Mouse (Mus musculus) limb, embryonic 15.5 days (tissue): Measurements from ENCODE around the gene Plaur. TPM values are rescaled to one million over a fixed set of nuclear protein-coding genes. Genes with fewer than 3 reads are reported as not detected.
A peak's percentile ranks its signal among the peaks of the same experiment; 100 is the strongest.

Experiments used
- ATAC-seq: fragments of 200-750 bp; cut with Nextera tagmentation; 2 replicates; pipeline ENCODE4 v1.8.0; 2017; ENCODE audit warnings: low read depth, moderate TSS enrichment; ENCODE audit not compliant: insufficient number of reproducible peaks, low FRiP score, low TSS enrichment
- H3K27ac ChIP-seq: fragments of 300-500 bp; sonication (generic); 2 replicates; pipeline ENCODE4 v1.5.1; 2015; ENCODE audit warnings: moderate library complexity, mild to moderate bottlenecking, inconsistent platforms
- H3K27me3 ChIP-seq: fragments of 300-500 bp; sonication (generic); 2 replicates; pipeline ENCODE4 v1.6.1; 2015; ENCODE audit warnings: inconsistent platforms
- H3K36me3 ChIP-seq: fragments of 300-500 bp; sonication (generic); 2 replicates; pipeline ENCODE4 v1.6.1; 2015; ENCODE audit warnings: inconsistent platforms
- H3K4me1 ChIP-seq: fragments of 300-500 bp; sonication (generic); 2 replicates; pipeline ENCODE4 v1.6.1; 2015; ENCODE audit warnings: inconsistent platforms
- H3K4me2 ChIP-seq: fragments of 300-500 bp; sonication (generic); 2 replicates; pipeline ENCODE4 v1.6.1; 2015; ENCODE audit warnings: mild to moderate bottlenecking, inconsistent platforms
- H3K4me3 ChIP-seq: fragments of 300-500 bp; sonication (generic); 2 replicates; pipeline ENCODE4 v1.5.1; 2015; ENCODE audit warnings: mild to moderate bottlenecking, inconsistent platforms
- H3K9ac ChIP-seq: fragments of 300-500 bp; sonication (generic); 2 replicates; pipeline ENCODE4 v1.6.1; 2015; ENCODE audit warnings: inconsistent platforms
- H3K9me3 ChIP-seq: fragments of 300-500 bp; sonication (generic); 2 replicates; pipeline ENCODE4 v1.6.1; 2016; ENCODE audit warnings: inconsistent platforms
- WGBS: fragments of 180-500 bp; shearing (Covaris S2); methylation state at CpG from one replicate; pipeline ENCODE4 v1.1.7; 2015; 5-methylcytosine and 5-hydroxymethylcytosine counted together
- polyA plus RNA-seq: library from polyadenylated mRNA; unstranded; fragments of >200 nt; fragmentation: Nextera tagmentation; extraction: Ambion mirVana; gene quantifications from 2 replicates; pipeline ENCODE4 v1.2.1, GENCODE M21; 2015

Plaur gene
- polyA plus RNA-seq: 8.1 and 10.1 TPM in 2 replicates

DNA sequence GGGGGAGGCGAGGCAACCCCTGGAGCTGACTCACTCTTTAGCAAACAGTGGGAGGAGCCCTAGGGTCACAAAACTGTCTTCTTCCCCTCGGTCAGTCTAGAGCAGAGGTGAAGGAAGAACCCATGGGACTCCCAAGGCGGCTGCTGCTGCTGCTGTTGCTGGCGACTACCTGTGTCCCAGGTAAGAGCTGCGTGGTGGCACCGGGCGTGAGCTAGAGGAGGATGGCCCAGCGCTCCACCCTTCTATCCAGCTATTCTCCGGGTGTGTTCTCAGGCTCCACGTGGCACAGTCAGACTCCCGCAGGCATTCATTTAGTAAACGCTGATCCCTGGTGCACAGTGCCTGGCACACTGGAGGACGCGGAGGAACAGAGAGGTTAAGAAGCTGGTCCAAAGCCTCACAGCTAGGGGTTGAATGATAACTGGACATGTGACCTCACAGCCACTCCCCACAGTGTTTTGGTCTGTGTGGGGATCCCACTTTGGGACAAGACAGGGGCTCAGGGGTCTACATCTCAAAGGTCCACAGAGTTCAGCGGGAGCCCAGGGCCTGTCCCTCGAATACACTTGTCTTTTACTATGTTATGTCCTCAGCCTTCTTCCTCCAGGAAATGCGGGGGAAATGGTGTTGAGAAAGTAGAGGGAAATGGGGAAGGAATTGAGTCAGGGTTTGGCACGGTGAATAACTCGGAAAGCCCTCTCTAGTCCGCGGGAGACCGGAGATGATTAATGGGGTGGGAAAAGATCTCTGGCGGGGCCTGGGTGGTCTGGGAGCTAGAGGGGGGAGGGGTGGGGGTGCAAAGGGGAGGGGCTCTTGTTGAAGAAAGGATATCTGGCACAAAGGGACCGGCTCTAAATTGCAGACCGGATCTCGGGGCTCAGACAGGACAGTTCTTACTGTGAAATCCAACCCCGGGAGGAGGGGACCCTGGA is at the start of gene Plaur:
Gene Plaur (plus strand): TSS at position 97 of the 932 bp plus-strand sequence.
- 4% methylated on average over 26 of the region's 27 CpGs for WGBS
- peak; percentile 26; the same call in 1 of the 2 replicates for ATAC-seq
- peak within 1 kb of the TSS; percentile 31 for H3K4me3 ChIP-seq

GRCm38 (mm10) chr7:24413630-24414029 is 48.7 kb upstream of the Plaur start:
- Histone ChIP-seq H3K4me2 (no peak overlapping the region), H3K4me3 (no peak overlapping the region), H3K36me3 (peaks cover 19% of the 10 kb centered on the region), H3K27ac (no peak overlapping the region; the same call in 1 of the 2 replicates), H3K27me3 (no peaks in the 10 kb centered on the region), H3K9me3 (no peaks in the 10 kb centered on the region), H3K9ac (no peak overlapping the region), H3K4me1 (no peaks in the 10 kb centered on the region)
- 82% methylated on average over 3 of the region's 3 CpGs for WGBS
- ATAC-seq: no peak

More for the DNA sequence above, at the start of gene Plaur:
- Histone ChIP-seq H3K36me3 (no peaks in the 10 kb centered on the region), H3K4me1 (peaks cover 16% of the 10 kb centered on the region), H3K9ac (no peak within 1 kb of the TSS), H3K27ac (no peak within 1 kb of the TSS), H3K4me2 (peak within 1 kb of the TSS; percentile 41), H3K9me3 (no peaks in the 10 kb centered on the region), H3K27me3 (0 out of 2 replicates have a peak, but pooled peaks cover 9% of the 10 kb centered on the region)

DNA sequence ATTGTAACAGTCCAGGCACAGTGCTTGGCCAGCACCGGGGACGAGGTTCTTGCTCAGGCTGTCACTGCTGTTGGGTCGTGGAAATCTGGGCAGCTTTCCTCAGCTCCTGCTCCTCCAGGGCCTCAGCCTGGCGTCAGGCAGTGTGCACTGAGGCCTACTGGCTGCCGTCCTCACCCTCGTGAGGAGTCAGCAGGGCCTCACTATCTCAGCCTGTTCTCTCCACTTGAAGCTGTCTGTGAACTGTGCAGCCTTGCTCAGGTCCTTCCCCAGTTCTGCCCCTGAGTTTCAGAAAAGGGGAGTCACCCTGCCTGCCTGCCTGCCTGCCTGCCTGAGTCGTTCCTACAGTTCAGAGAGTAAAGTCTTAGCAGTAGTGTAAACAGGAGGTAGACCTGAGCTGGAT is 47.0 kb upstream of the Plaur start:
- Histone ChIP-seq H3K36me3 (peaks cover 22% of the 10 kb centered on the region), H3K27me3 (no peaks in the 10 kb centered on the region), H3K27ac (no peak overlapping the region), H3K9me3 (no peaks in the 10 kb centered on the region), H3K4me3 (no peak overlapping the region), H3K4me2 (no peak overlapping the region), H3K9ac (no peak overlapping the region), H3K4me1 (no peaks in the 10 kb centered on the region)
- ATAC-seq: no peak
- WGBS: 81% methylated on average over 7 of the region's 7 CpGs

DNA sequence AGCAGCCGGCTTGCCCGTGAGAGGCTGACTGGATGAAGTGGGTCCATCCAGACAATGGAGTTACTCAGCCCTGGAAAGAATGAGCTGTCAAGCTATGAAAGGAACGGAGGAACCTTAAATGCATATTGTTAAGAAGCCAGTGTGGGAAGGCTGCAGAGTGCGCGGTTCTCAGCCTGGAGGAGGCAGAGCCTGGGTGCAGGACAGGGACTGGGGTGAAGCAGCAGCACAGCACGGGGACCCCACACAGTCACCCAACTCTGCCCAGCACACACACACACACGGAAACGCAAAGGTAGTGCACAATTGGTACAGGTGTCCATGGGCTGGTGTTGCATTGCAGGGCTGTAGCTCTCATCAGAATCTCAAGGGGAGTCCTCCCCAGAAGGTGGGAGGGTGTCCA is 42.7 kb upstream of the Plaur start:
- Histone ChIP-seq H3K4me3 (no peak overlapping the region), H3K4me2 (no peak overlapping the region), H3K9me3 (no peaks in the 10 kb centered on the region), H3K4me1 (no peaks in the 10 kb centered on the region), H3K27ac (no peak overlapping the region), H3K9ac (no peak overlapping the region), H3K27me3 (no peaks in the 10 kb centered on the region), H3K36me3 (peaks cover 53% of the 10 kb centered on the region)
- WGBS: 92% methylated on average over 8 of the region's 8 CpGs
- no peak for ATAC-seq

GRCm38 (mm10) chr7:24421648-24422047 is 40.6 kb upstream of the Plaur start:
- Histone ChIP-seq H3K4me1 (no peaks in the 10 kb centered on the region), H3K27me3 (no peaks in the 10 kb centered on the region), H3K27ac (no peak overlapping the region), H3K36me3 (peaks cover 40% of the 10 kb centered on the region), H3K4me3 (no peak overlapping the region), H3K9ac (no peak overlapping the region), H3K4me2 (no peak overlapping the region), H3K9me3 (no peaks in the 10 kb centered on the region)
- ATAC-seq: no peak
- WGBS: 80% methylated on average over 7 of the region's 7 CpGs

- 80% methylated on average over 8 of the region's 8 CpGs for WGBS
- Histone ChIP-seq H3K27me3 (no peaks in the 10 kb centered on the region), H3K36me3 (peaks cover 37% of the 10 kb centered on the region), H3K27ac (no peak overlapping the region), H3K9ac (no peak overlapping the region), H3K4me2 (no peak overlapping the region), H3K9me3 (no peaks in the 10 kb centered on the region), H3K4me3 (no peak overlapping the region), H3K4me1 (no peaks in the 10 kb centered on the region)
- ATAC-seq: no peak
Measured at GRCm38 (mm10) chr7:24422251-24422650, 40.0 kb upstream of the Plaur start.

DNA sequence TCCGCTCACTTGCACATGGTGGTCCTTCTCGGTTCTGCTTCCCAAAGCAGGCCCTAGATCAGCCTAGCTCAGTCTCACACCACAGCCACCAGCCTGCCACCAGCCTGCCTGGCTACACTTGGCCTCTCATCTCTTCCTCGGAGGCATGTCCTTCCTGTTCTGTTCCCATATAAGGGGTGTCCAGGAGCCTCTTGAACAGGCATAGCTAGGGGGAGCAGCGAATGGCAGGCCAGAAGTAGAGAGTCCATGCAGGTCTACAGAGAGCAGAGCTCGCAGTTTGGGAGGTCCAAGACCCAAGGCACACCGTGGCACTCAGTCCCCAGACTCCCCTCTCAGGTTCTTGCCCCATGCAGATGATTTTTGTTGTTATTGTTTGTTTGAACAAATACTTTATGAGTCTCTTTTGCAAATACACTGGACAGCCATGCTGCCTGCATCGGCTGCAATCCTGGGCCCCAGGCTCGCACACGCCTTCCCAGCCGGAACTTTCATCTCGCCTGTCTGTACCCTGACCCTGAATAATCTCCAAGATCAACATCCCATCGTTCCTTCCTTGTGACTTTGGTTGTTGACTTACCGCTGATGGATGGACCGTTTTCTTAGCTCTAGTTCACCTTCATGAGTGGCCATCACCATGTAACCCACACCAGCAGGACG is 39.0 kb upstream of the Plaur start:
- no peak overlapping the region for H3K4me2 ChIP-seq
- peaks cover 37% of the 10 kb centered on the region for H3K36me3 ChIP-seq
- 90% methylated on average over 15 of the region's 15 CpGs for WGBS
- H3K4me1 ChIP-seq: no peaks in the 10 kb centered on the region
- H3K27ac ChIP-seq: no peak overlapping the region
- no peak for ATAC-seq
- no peaks in the 10 kb centered on the region for H3K9me3 ChIP-seq
- H3K9ac ChIP-seq: no peak overlapping the region
- no peak overlapping the region for H3K4me3 ChIP-seq
- no peaks in the 10 kb centered on the region for H3K27me3 ChIP-seq

GRCm38 (mm10) chr7:24423956-24424732 is 38.1 kb upstream of the Plaur start:
- Histone ChIP-seq H3K9ac (no peak overlapping the region), H3K36me3 (peaks cover 37% of the 10 kb centered on the region), H3K4me3 (no peak overlapping the region), H3K4me1 (no peaks in the 10 kb centered on the region), H3K27ac (no peak overlapping the region), H3K27me3 (no peaks in the 10 kb centered on the region), H3K9me3 (no peaks in the 10 kb centered on the region), H3K4me2 (no peak overlapping the region)
- no peak for ATAC-seq
- 73% methylated on average over 12 of the region's 12 CpGs for WGBS

DNA sequence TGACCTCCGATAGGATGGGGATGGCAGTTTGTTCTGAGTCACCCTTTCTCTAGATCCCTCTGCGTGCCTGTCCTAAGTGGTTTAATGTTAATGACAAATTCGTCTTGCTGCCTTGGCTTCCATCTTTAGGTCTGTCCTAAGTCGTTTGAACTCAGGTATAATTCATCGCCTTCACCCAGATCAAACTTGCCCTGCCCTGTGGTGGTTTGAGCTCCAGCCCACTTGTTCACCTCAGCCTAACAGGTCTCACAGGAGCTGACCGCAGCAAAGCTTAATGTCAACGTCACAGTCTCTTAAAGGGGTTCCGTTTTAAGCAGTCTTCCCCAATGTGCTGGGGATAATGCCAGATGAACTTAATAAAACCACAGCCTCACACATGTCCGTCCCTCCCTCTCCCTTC is 36.4 kb upstream of the Plaur start:
- no peaks in the 10 kb centered on the region for H3K9me3 ChIP-seq
- H3K9ac ChIP-seq: no peak overlapping the region
- 0 out of 2 replicates have a peak, but pooled peaks cover 6% of the 10 kb centered on the region for H3K4me1 ChIP-seq
- H3K27me3 ChIP-seq: no peaks in the 10 kb centered on the region
- peaks cover 27% of the 10 kb centered on the region for H3K36me3 ChIP-seq
- no peak overlapping the region for H3K27ac ChIP-seq
- H3K4me2 ChIP-seq: no peak overlapping the region
- no peak overlapping the region for H3K4me3 ChIP-seq
- 69% methylated on average over 9 of the region's 9 CpGs for WGBS
- no peak for ATAC-seq

DNA sequence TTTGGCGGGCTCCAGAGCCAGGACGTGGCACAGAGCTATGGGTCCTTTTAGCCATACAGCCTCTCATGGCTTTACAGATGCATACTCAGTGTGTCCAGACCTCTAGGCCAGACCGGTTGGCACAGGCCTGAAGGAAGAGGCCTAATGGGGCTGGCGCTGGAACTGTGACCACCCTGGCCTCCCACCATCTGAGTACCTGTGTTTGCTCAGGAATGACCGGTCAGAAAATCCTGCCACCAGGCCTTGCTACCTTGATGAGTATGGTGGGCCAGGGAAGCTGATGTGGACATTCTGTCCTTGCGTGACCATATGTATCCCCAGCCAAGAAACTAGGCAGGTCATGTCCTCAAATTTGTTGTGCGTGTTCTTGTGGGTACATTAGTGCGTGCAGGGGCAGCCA is 35.1 kb upstream of the Plaur start:
- H3K4me3 ChIP-seq: no peak overlapping the region
- H3K27ac ChIP-seq: no peak overlapping the region
- no peak for ATAC-seq
- H3K4me2 ChIP-seq: no peak overlapping the region
- H3K36me3 ChIP-seq: peaks cover 15% of the 10 kb centered on the region
- 94% methylated on average over 8 of the region's 8 CpGs for WGBS
- H3K27me3 ChIP-seq: peaks cover 4% of the 10 kb centered on the region
- H3K9me3 ChIP-seq: no peaks in the 10 kb centered on the region
- H3K4me1 ChIP-seq: 0 out of 2 replicates have a peak, but pooled peaks cover 6% of the 10 kb centered on the region
- H3K9ac ChIP-seq: no peak overlapping the region

DNA sequence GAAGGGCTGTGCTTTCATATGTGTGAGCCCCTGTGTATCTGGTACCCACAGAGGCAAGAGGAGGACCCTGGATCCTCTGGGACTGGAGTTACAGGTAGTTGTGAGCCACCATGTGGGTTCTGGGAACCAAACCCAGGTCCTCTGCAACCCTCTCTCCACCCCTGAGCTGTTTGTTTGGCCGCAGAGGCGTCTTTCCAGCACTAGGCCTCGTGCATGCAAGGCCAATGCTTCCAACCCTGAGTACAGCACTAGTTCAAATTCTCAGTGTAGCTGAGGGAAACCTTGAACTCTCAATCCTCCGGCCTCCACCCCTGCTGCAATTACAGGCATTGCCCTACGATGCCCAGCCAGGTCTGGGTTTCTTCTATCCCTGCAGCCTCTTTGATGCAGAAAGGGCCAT is 33.6 kb upstream of the Plaur start:
- Histone ChIP-seq H3K4me2 (no peak overlapping the region), H3K27me3 (peaks cover 18% of the 10 kb centered on the region), H3K4me1 (0 out of 2 replicates have a peak, but pooled peaks cover 6% of the 10 kb centered on the region), H3K4me3 (no peak overlapping the region), H3K9ac (no peak overlapping the region), H3K9me3 (no peaks in the 10 kb centered on the region; the same call in 1 of the 2 replicates), H3K27ac (no peak overlapping the region), H3K36me3 (peaks cover 3% of the 10 kb centered on the region; the same call in 1 of the 2 replicates)
- 93% methylated on average over 5 of the region's 5 CpGs for WGBS
- no peak for ATAC-seq
